Mouse (Mus musculus): ENCODE results near the gene Gm42906.

Gene Gm42906

GRCm38 (mm10) chr5:151189321-151189720 is 238.6 kb downstream of the Gm42906 start:
- no peak for DNase-seq (ENCODE audit: low spot score in 2 of 2)

GRCm38 (mm10) chr5:151188659-151189058 is 239.3 kb downstream of the Gm42906 start:
- DNase-seq (ENCODE audit: low spot score in 2 of 2): no peak

DNA sequence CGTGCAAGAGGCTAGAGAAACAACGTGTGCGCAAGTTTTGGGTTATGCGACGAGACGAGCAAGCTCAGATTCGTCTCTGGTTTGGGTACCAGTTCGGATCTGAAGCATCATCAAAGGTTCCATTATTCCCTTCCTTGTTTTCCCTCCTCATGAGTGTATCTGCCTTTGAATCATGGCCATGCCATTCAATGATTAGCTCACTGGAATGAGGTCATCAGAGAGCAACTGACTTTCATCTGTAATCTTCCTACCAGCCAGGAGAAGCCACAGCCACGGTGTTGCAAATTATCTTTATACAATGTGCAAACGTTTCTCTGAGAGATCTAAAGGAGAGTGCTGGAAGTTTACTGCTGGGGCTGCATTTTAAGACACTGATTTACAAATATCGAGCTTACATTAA is 240.6 kb downstream of the Gm42906 start:
- no peak for DNase-seq (ENCODE audit: low spot score in 2 of 2)

DNA sequence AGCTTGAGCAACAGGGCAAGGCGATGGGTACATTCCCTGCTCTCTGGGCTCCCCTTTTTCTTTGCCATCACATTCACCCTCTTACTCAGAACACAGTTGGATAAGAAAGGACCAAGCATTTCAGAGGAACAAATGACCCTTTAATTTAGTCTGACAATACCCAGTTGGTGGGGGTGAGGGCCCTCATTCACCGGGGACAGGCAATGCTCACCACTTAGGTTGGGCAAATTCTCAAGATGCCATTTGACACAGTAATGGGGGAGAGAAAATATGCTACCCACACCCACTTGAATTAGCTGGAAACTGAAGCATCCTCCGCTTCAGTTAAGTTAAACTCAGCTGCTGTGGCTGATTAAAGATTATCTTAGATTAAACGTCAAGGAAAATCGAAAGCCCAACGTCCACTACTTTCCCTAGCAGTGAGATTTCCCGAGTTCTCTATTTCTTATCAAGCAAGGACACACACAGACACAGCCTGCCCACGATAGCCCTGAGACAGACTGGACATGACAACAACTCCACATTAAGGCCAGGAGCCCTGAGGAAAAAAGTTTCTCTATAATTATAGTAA is 242.6 kb downstream of the Gm42906 start:
- DNase-seq (ENCODE audit: low spot score in 2 of 2): no peak

- no peak for DNase-seq (ENCODE audit: low spot score in 2 of 2)
Observed at GRCm38 (mm10) chr5:151183656-151184240, 244.2 kb downstream of the Gm42906 start.

DNA sequence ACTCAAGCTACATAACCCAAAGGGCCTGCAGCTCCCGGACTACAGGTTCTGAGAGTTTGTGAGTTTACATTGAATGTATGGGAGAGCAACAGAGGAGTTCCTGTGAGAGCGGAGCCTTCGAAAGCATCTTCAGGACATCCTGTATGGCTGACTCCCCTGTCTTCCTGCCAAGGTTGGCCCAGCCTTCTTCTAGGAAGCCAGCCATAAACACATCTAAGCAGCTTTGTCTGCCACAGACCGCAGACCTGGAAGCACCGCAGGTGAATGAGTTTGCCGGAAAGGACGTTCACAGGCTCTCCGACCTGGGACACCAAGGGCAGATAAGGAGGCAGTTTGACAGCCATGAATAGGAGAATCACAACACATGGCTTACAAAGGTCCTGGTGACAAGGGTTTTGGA is 246.7 kb downstream of the Gm42906 start:
- DNase-seq (ENCODE audit: low spot score in 2 of 2): no peak

DNA sequence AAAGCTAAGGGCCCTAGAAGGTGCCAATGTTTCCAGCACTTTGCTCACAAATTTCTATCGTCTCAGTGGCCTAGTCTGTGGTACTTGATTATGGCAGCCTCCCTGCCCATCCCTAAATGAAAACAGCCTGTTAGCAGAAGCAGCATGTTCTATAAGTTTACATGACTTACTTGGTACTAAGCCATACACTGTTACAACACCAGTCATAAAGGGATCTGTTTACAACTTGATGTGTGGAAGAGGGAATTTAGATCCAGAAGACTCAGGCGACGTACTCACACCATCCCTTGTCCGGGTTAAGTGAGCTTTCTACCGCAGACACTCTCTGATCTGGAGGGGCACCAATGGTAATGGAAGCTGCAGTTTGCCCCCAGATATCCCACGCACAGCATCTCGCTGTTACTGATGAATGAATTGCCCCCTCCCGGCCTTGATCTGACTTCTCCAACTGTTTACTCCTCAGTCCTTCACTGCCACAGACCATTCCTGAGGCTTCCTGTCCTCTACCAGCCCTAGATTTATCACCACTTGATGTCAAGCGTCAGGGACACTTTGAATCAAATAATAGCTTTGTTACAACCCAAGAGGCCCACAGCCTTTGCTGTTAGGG is 247.7 kb downstream of the Gm42906 start:
- DNase-seq (ENCODE audit: low spot score in 2 of 2): no peak

GRCm38 (mm10) chr5:151177171-151177570 is 250.8 kb downstream of the Gm42906 start:
- DNase-seq (ENCODE audit: low spot score in 2 of 2): no peak

DNA sequence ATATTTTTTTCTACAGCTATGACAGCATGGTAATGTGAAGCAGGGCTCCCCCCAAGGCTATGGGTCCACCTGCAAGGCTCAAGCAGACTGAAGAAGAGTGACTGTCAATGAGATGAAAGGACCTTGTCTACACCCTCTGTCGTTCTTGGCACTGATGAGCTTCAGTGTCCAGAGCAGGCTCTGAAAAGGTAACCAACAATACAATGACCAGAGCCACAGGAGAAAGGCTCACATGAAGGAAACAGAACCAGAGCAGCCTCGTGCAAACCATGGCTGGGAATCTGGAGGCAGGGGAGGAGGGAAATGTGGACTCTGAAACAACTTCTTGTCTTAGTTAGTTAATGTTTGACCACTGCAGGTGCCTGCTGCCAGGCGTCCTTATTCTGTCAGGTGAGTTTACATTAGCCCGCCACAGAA is 252.1 kb downstream of the Gm42906 start:
- DNase-seq (ENCODE audit: low spot score in 2 of 2): no peak

GRCm38 (mm10) chr5:151174485-151175460 is 253.2 kb downstream of the Gm42906 start:
- DNase-seq (ENCODE audit: low spot score in 2 of 2): no peak

DNA sequence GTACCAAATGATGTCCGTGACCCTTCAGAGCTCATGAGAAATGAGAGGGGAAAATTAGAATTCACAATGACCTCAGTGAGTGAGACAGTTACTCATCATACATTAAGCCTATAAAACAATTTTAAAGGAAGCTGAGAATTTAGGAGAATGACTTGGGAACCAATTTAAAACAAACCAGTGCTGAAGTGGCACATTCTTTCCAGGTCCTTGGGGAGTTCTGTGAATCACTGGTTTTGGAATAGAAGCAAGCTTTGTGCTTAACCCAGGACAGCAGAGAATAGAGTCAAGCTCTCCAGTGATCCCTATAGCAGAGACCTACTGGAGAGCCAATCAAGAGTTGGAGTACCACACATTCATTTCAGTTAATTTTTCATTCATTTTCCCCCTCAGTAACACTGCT is 254.2 kb downstream of the Gm42906 start:
- no peak for DNase-seq (ENCODE audit: low spot score in 2 of 2)

DNA sequence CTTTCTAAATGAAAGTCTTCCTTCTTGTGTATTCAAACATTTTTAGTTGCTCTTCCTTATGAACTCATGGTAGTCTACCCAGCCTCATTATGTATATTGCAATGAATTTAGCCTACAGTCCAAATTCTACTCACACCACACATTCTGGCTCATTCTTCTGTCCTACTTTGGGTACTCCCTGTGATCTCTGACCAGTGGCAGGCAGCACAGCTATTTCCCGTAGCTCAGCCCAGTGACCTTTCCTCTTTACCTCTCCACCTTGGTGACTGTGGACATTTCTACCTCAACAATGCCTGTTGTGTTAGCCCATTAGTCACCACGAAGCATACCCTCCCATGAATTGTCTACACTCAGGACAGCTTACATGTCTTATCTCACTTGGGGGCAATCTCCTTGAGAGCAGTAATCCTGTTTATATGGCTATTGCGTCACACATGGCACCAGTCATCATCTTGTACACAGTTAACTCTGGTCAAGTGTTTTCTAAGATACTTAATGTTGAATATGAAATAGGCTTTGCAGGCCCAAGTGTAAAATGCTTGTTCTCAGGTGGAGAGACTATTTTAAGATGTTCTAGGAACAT is 257.7 kb downstream of the Gm42906 start:
- no peak for DNase-seq (ENCODE audit: low spot score in 2 of 2)

- no peak for DNase-seq (ENCODE audit: low spot score in 2 of 2)
Observed at GRCm38 (mm10) chr5:151168191-151168590, 259.8 kb downstream of the Gm42906 start.

- no peak for DNase-seq (ENCODE audit: low spot score in 2 of 2)
Observed at GRCm38 (mm10) chr5:151167641-151168040, 260.3 kb downstream of the Gm42906 start.

DNA sequence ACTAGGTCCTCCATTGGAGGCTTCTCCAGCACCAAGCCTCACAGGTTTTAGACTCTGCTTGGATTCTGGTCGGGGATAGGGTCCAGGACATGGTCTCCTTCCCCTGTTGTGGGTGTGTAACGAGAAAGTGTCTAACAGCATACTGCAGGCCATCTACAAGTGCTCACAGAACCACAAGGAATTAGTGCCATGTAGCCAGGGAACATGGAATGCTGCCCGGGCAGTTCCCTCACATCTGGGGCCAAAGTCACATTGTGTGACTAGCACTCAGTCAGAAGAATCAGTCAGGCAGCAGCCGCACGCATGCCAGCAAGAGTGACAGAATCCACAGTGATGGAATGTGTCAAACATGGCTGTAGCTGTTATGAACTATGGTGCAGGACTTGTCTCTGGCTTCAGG is 261.7 kb downstream of the Gm42906 start:
- no peak for DNase-seq (ENCODE audit: low spot score in 2 of 2)

GRCm38 (mm10) chr5:151165381-151166016 is 262.5 kb downstream of the Gm42906 start:
- no peak for DNase-seq (ENCODE audit: low spot score in 2 of 2)

DNA sequence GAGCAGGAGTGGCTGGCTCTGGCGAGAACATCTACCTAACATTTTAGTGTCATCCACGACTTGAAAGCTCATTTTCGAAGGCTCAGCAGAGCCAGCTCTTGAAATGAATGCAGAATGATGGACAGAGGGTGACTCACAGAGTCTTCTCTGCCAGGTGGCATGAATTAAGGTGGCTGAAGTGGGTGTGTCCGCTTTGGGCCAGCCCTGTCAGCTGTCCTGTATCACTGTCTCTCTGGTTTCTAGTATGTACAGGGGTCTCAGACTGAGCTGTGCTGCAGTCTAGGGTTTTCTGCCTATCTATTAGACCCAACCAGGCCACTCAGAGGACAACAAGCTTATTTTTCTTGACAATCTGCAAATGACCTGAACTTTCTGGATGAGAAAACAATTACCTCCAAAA is 263.1 kb downstream of the Gm42906 start:
- DNase-seq (ENCODE audit: low spot score in 2 of 2): no peak

DNA sequence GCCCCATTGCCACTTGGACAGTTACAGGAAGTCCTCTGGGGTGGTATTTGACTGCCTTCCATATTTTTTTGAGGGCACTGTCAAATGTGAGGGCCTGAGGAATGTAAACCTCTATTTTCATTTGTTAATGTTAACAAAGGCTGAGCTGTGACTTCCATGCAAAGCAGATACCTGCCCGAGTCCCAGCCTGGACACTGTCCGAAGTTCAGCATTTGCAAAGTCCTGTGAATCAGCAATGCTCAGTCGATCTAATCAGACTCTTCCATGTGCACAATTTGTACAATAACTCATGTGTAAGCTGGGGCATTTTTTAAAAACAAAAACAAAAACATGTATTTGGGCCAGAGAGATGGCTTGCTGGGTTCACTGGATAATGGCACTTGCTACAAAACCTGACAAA is 265.3 kb downstream of the Gm42906 start:
- DNase-seq (ENCODE audit: low spot score in 2 of 2): no peak

DNA sequence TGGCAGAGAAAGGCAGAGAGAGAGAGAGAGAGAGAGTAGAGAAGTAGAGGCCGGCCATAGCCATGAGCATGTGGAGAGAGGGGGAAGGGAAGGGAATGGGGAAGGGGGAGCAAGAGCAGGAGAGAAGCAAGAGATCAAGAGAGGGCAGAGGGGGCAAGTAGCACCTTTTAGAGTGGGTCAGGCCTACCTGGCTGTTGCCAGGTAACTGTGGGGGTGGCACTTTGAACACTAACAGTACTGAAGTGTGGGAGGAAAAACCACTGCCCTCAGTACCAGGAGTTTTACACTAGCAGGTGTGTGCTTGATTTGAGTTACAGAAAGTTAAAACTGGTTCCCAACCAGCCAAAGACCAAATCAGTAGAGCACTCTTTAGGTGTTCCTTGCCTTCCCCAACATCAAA is 272.7 kb downstream of the Gm42906 start:
- no peak for DNase-seq (ENCODE audit: low spot score in 2 of 2)

DNA sequence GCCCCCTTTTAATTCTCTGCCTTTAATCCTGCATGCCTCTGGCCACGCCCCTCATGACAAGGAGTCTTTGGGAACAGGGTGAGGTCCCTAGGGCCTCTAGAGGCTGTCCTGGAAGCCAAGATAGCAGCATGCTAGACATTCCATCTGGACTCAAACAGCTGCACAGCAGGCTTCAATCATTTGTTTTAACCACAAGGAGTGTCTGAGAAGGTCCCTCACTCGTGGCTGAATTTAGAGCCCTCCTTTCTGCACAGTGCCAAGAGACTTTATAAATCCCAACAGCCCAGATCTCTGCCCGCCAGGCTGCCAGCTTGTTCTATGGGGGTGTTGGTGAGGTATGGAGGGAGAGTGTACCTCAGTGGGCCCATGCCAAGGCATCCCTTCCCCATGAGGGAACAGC is 273.2 kb downstream of the Gm42906 start:
- DNase-seq (ENCODE audit: low spot score in 2 of 2): no peak

- DNase-seq (ENCODE audit: low spot score in 2 of 2): no peak
Observed at GRCm38 (mm10) chr5:151154030-151154429, 273.9 kb downstream of the Gm42906 start.

DNA sequence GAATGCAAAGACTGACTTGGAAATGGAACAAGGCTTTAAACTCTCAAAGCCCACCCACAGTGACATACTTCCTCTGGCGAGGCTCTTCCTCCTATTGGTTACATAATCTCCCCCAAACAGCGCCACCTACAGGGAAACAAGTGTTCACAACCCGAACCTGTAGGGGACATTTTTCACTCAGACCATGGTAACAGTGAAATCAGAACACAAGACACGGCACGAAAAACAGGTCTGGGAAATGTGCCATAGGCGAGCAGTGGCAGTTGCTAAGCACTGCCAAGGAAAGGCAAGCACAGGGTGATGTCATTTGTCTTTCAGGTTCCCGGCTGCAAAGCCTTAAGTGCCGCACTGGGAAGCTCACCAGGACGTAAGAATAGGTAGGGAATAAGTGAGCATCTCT is 276.4 kb downstream of the Gm42906 start:
- DNase-seq (ENCODE audit: low spot score in 2 of 2): no peak

Measured in spleen, postnatal 4 days (tissue).